Mouse (Mus musculus) ovary, postnatal 10 days (tissue): ENCODE data around the gene Cfap74.

Source experiments
- DNase-seq: peaks from one replicate; pipeline ENCODE4 v3.0.0; 2022; ENCODE audit warnings: low spot score

Gene Cfap74

DNA sequence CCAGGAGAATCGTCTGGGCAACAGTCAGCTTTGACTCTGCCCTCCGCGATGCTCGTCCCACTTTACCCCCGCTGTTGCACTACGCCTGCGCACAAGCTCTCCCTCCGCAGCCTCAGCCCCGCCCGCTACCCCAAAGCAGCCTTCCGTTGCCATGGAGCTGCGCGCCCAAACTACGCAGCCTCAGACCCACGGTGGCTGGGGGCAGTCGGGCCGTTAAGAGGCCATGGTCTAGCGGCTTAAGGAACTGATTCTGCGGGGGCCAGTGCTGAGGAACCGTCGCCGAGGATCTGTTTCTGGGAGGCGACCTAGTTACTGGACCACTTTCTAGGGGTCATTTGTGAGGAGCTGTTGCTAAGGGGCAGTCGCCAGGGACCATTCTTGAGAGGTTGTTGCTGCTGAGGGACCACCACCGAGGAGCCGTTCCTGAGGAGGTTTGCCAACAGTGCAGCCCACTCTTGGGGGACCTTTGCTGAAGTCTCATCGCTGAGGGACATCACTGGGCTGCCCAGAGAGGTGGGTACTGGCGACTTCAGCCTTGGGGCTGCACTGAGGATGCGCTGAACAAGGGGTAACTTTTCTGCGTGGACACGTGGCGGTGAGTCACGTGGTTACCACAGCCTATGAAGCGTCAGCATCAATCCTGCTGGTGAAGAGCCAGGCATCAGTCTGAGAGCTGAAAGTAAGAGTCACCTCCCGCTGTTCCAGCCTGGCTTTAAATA lies at the start of gene Cfap74:
Gene Cfap74, plus strand, starts transcription at position 133 of the 719 bp plus-strand sequence.
- peak; percentile 36 for DNase-seq

DNA sequence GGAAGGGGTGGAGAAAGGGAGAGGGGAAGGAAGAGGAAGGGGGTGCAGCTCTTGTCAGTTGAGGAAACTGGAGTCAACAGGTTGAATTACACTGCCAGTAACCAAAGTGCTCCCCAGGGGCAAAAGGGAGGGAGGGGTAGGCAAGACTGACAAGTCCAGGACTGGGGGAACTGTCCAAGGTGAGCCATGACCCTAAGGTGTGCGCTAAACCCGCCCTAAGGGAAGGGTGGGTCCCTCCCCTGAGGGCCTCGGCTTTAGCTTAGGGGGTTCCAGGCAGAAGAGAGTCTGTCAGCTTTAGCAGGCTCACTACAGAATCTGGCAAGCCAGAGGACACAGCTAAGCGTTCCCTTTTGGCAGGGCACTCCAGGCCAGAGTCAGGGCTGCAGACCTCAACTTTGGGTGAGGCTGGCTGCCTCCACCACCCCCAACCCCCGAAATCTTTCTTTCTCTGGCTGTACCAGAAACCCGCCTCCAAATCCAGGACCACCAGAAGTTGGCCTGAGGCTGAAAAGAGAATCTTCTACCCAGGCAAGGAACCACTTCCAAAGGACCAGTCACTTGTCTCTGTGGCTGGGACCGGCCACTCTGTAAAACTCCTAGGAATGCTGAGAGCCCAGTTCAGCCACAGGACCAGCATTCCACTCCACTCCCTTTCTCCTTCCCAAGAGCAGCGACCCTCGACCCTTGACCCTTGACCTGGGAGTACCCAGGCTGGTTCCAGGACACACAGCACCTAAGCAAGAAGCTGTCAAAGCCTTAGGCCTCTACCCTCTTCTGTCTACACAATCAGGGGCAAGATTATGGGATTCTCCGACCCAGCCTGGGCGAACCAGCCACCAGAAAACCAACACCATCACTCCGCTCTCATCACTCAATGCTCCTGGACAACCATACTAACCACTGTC lies 49.2 kb upstream of the Cfap74 start:
- DNase-seq: no peak

GRCm38 (mm10) chr4:155360856-155361255 lies 48.1 kb upstream of the Cfap74 start:
- DNase-seq: no peak

GRCm38 (mm10) chr4:155361303-155361791 lies 47.6 kb upstream of the Cfap74 start, which contains the start of gene Prkcz:
Prkcz (minus strand) TSS chr4:155361361.
- DNase-seq: peak; percentile 52

DNA sequence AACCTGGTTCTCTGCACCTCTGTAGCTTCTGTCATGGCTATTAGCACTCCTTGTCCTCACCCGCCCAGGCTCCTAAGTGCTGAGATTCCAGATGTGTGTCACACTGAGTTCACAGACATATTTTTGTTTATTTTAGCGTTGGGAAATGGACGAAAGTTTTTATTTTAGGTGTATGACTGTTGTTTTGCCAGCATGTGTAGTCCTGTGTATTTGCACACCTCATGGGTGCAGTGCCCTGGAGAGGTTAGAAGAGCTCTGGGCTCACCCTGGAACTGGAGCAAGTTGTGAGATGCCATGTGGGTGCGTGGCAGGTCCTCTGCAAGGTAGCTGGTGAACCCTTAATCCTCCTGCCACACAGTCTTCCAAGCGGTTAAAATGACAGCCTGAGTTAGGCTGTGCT lies 46.5 kb upstream of the Cfap74 start:
- no peak for DNase-seq

GRCm38 (mm10) chr4:155366784-155367183 lies 42.2 kb upstream of the Cfap74 start:
- no peak for DNase-seq

- DNase-seq: no peak
Observed at GRCm38 (mm10) chr4:155367739-155368138, 41.3 kb upstream of the Cfap74 start.

GRCm38 (mm10) chr4:155368684-155369083 lies 40.3 kb upstream of the Cfap74 start:
- DNase-seq: peak; percentile 60

DNA sequence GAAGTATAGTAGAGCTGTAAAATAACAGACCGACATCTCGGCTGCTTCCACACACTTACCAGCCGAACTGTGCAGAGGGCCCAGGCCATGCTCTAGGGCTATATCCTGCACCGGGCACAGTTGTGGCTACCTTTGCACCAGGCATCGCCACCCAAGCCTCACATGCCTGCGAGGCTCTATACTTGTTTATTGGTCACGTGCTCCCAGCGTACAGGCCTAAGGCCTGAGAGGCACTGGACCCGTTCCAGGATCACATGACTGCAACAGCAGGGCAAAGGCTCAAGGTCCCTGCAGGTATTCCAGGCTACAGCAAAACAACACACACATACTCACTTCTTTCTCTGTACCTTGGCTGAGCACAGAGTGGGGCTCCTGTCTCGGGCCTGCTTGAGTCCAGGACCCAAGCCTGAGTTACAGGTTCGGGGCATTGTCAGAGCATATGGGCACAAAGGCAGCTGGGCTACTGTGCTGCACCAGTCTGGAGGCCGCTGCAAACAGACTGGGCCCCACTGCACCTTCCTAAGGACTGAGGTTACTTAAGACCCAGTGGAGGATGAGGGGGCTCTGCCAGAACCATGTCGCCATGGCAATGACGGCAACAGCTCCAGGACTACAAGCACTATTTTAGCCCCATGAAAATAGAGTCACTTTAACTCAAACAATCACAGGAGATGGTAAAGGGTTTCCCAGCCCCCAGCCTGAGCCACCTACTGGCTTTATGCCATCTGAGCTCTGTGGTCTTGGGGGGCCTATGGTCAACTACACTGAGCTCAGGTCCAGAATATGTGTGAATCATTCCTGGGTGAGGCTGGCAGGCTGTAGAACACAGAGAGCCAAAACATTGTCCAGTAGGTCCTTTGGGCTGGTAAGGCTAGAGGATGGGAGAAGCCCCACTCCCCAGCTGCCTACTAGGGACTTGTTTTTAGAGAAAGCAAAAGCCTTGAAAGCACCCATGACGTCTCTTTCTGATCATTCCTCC lies 38.0 kb upstream of the Cfap74 start:
- no peak for DNase-seq

DNA sequence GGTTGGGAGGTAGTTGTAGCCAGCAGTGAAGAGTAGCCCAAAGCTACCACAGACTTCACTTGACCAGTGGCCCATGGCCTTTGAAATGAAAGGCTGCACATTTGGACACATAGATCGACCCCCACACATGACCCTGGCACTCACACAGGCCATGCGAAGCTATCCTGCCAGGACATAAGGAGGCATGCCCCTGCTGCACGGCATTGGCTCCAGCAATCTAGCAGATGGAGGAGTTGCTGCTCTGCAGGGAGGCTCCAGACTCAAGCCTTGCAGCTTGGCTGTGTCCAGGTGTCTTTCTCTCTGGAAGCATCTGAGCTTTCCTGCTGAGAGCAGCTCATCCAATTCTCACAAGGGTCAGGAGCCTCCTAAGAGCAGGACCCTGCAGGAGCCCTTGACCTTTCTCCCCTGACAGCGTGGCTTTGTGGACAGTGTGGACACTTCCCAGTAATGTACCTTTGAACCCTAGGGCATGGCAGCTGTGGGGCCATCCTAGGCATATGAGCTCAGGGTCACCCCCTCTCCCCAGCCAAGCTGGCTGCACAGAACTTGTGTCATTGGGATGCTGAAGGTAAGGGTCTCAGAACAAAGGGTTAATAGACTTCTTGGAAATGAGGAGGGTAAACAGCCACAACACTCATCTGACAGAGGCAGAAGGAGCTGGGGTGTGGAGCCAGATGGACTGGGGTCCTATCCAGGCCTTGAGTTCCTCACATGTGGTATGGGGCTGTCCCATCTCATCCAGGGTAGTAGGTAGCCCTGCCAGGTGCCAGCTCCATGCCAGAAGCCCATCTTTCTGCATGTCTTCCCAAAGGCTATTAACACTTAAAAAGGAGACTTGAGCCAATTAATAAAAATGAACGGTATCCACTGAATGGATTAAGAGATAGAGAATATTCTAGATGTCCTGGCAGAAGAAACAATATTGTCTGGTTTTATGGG lies 36.9 kb upstream of the Cfap74 start:
- no peak for DNase-seq

DNA sequence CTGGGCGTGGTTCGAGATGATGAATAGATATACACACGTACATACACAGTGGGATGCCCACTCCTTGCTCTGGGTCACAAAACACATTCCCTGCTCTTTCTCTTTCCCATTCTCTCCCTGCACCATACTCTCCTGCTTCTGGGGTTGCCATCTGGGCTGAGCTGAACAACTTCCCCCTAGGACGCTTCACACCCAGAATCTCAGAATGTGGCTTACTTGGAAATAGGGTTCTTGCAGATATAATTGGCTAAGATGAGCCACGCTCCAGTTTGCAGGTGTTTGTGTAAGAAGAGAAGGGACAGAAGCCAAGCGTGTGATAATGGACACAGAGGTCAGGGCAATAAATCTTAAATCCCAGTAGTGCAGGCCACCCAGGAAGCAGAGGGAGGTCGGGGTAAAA lies 27.0 kb upstream of the Cfap74 start:
- DNase-seq: no peak

DNA sequence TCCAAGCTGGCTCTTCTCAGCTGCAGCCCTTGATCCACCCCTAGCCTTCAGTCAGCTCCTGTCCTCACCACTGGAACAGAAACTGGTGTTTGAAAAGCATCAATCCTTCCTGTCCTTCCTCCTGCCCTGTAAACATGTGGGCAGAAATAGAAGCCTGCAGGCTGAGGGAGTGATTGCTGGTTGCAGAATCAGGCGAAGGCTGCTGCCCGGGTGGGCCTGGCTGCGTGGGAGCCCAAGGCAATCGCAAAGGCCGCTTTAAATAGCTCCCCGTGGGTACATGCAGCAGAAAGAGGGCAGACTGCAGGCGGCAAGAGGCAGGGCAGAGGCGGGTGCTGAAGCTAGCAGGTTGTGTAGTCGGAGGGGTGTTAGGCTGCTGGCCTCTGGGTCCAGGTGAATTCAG lies 26.2 kb upstream of the Cfap74 start:
- DNase-seq: no peak

GRCm38 (mm10) chr4:155383326-155383725 lies 25.7 kb upstream of the Cfap74 start:
- DNase-seq: no peak

- DNase-seq: no peak
Observed at GRCm38 (mm10) chr4:155387166-155387565, 21.8 kb upstream of the Cfap74 start.

GRCm38 (mm10) chr4:155395471-155395870 lies 13.5 kb upstream of the Cfap74 start:
- no peak for DNase-seq

DNA sequence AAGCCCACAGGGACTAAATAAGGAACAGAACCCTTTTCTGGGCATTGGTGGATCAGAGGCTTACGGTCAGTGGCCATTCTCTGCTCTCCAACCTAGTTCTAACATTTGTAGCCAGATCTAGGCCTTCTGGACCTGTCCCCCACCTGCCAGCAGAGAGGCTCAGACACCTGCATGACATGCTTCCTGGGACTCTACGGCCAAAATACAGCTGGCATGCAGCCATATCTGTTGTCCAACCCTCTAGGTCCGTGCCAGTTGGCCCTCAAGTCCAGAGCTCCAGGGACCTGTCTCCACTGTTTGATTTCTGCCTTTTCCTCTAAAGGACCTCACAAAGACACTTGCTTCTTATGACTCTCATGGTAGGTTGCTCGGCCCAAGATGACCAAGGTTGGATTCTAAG lies 12.2 kb upstream of the Cfap74 start:
- DNase-seq: no peak

DNA sequence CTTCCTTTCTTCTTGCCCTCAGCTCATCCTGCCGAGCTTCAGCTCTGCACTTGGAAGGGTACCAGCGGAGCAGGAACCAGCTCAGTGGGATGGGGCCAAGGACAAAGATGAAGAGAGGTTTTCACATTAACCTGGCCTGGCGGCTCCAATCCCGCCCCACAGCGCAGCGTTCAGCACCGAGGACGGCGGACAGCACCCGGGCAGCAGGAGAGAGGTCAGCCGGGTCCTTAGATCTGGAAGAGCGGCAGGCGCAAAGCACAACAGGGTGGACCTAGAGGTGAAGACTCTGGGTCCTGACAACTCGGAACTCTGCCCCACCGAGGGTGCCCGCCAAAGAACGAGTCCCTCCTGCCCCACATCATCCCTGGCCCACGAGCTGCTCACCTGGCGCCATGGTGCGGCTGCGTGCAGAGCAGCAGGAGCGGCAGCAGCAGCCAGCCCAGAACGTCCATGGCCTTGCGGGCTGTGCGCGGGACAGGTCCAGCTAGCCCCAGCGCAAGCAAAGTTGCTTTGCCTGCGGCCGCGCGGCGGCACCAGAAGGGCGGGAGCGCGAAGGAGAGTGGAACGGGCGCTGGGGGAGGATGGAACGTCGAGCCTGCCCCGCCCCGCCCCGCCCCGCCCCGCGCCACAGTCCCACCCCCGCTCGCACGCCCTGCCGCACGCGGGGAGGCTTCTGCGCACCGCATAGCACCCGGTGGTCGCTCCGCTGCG lies 11.3 kb upstream of the Cfap74 start, which contains the start of gene Gabrd:
Gene Gabrd, minus strand, starts transcription at position 602 of the 711 bp plus-strand sequence.
- DNase-seq: peak; percentile 52

- no peak for DNase-seq
Observed at GRCm38 (mm10) chr4:155398222-155398540, 10.8 kb upstream of the Cfap74 start.

DNA sequence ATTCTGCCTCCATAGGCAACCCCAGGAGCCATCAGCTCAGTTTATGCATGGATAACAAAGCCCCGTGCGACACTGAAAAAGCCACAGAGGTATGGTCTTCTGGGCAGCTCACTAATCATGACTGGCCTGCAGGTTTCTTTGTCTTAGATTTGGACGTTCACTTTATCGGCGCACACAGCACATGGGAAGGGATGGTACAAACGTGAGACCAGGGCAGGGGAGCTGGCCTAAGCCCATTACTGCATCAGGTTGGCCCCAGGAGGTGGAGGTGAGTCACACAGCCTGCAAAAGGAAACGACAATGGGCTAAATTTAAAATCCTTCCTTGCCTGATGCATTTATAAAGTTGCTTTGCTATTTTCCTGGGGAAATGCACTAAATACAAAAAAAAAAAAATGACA lies 7.9 kb upstream of the Cfap74 start:
- DNase-seq: no peak

DNA sequence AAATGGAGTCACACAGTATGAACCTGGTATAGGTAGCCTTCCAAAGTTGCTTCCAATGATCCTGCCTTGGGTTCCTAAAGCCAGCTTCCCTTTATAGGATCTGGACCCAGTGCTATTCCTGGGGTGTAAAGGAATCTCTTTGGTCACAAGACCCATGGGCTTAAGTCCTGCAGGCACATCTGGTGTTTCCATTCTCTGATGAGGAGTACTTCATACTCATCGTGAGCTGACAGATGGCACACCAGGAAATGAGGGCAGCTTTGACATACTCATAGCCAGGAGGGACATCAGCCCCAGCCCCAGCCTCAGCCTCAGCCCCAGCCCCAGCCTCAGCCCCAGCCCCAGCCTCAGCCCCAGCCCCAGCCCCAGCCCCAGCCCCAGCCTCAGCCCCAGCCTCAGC lies 6.5 kb upstream of the Cfap74 start:
- no peak for DNase-seq
